Mouse (Mus musculus): Measurements from ENCODE around the gene Dusp18. TPM values are rescaled to one million over a fixed set of nuclear protein-coding genes. Genes with fewer than 3 reads are reported as not detected.

Gene Dusp18
- polyA plus RNA-seq, 1 experiment from 2014 or later = 2.5 TPM

- Histone ChIP-seq H3K27me3 (replicated peaks; ENCODE audit: control insufficient read depth, insufficient read depth, low read length) (no peaks in the 10 kb centered on the region), H3K9me3 (ENCODE audit: control insufficient read depth) (no peaks in the 10 kb centered on the region), H3K36me3 (ENCODE audit: control insufficient read depth, insufficient read depth) (no peaks in the 10 kb centered on the region), H3K4me2 (replicated peaks; ENCODE audit: low read depth) (no peak overlapping the region), H3K9ac (ENCODE audit: low read depth, low read length) (no peak overlapping the region), H3K4me1 (replicated peaks; ENCODE audit: control insufficient read depth, insufficient read depth, low read length) (no peaks in the 10 kb centered on the region), H3K27ac (ENCODE audit: low read depth, low read length) (no peak overlapping the region), H3K4me3 (ENCODE audit: low read depth, low read length) (no peak overlapping the region)
- no peak for ATAC-seq
- WGBS = 34% methylated on average over 1 of the region's 1 CpGs
- no peak for TF ChIP-seq CTCF (IDR thresholded peaks at IDR 0.05; ENCODE audit: low read depth)
These were observed 51.3 kb downstream of the Dusp18 start for GRCm38 (mm10) chr11:3946386-3946785.

Other genes with a start within 250 kb of the Dusp18 start
- 5.9 and 6.8 TPM in 2 replicates for gene Morc2a, start 246.0 kb upstream of the Dusp18 start, polyA plus RNA-seq (2015; fragmentation: Nextera tagmentation; extraction: Ambion mirVana)
- gene Osbp2, start 31.3 kb upstream of the Dusp18 start, polyA plus RNA-seq (2015; fragmentation: Nextera tagmentation; extraction: Ambion mirVana) = 1.9 TPM in 2 replicates
- gene 4921536K21Rik, start 142 bp upstream of the Dusp18 start, polyA plus RNA-seq (2015; fragmentation: Nextera tagmentation; extraction: Ambion mirVana) = 0.09 and 0.20 TPM in 2 replicates
- gene Slc35e4, start 19.4 kb downstream of the Dusp18 start, polyA plus RNA-seq (2015; fragmentation: Nextera tagmentation; extraction: Ambion mirVana) = 2.1 and 2.2 TPM in 2 replicates
- 283 and 305 TPM in 2 replicates for gene Tcn2, start 36.9 kb downstream of the Dusp18 start, polyA plus RNA-seq (2015; fragmentation: Nextera tagmentation; extraction: Ambion mirVana)
- 27.6 and 31.8 TPM in 2 replicates for gene Pes1, start 68.7 kb downstream of the Dusp18 start, polyA plus RNA-seq (2015; fragmentation: Nextera tagmentation; extraction: Ambion mirVana)
- gene 4930556J24Rik, start 81.5 kb downstream of the Dusp18 start, polyA plus RNA-seq (2015; fragmentation: Nextera tagmentation; extraction: Ambion mirVana) = 0.13 and 0.16 TPM in 2 replicates
- 30.4 and 30.6 TPM in 2 replicates for gene Gal3st1, start 88.4 kb downstream of the Dusp18 start, polyA plus RNA-seq (2015; fragmentation: Nextera tagmentation; extraction: Ambion mirVana)
- gene Sec14l4, start 136.2 kb downstream of the Dusp18 start, polyA plus RNA-seq (2015; fragmentation: Nextera tagmentation; extraction: Ambion mirVana) = 0.05 and 0.13 TPM in 2 replicates
- not detected in 2 replicates for gene Sec14l3, start 169.6 kb downstream of the Dusp18 start, polyA plus RNA-seq (2015; fragmentation: Nextera tagmentation; extraction: Ambion mirVana)
- gene Mtfp1, start 200.2 kb downstream of the Dusp18 start, polyA plus RNA-seq (2015; fragmentation: Nextera tagmentation; extraction: Ambion mirVana) = 20.0 and 21.1 TPM in 2 replicates
- gene Sec14l2, start 228.2 kb downstream of the Dusp18 start, polyA plus RNA-seq (2015; fragmentation: Nextera tagmentation; extraction: Ambion mirVana) = 7.6 and 8.4 TPM in 2 replicates
- gene Rnf215, start 240.0 kb downstream of the Dusp18 start, polyA plus RNA-seq (2015; fragmentation: Nextera tagmentation; extraction: Ambion mirVana) = 15.5 and 15.6 TPM in 2 replicates

Measured in intestine, postnatal 0 days (tissue).